Comparison of ENCODE assay signal across 10 mouse cellular contexts in genomic region chr7:143612215-143612614, GRCm38 (mm10). TPM values are rescaled to one million over a fixed set of nuclear protein-coding genes. Genes with fewer than 3 reads are reported as not detected.
DNase-seq lines count a peak whose midpoint lies in the region; ATAC-seq and TF ChIP-seq lines count a peak whose summit lies in the region.
"Had no signal": no experiment of that assay in that cellular context is flagged by ENCODE, and none has a peak within 500 bp of the region (broad histone marks: within the 10 kb centered on the region; RNA-seq: fewer than 3 reads in every experiment).

No protein-coding gene starts in this region.

- TF ChIP-seq CTCF in brain, embryonic 14.5 days (IDR thresholded peaks at IDR 0.05; ENCODE audit: borderline replicate concordance, extremely low read depth, insufficient read depth, insufficient read length): peak; percentile 19; the same call in 1 of the 2 replicates

- no peaks in the 10 kb centered on the region for H3K27me3 ChIP-seq in kidney, embryonic 16.5 days (ENCODE audit: insufficient read depth, low read length)
- no peaks in the 10 kb centered on the region for H3K27me3 ChIP-seq in forebrain, embryonic 12.5 days
- H3K27me3 ChIP-seq: liver, embryonic 13.5 days had no signal

- H3K9me3 ChIP-seq in kidney, embryonic 16.5 days (ENCODE audit: low read length): no peaks in the 10 kb centered on the region
- H3K9me3 ChIP-seq in forebrain, embryonic 12.5 days: no peaks in the 10 kb centered on the region
- H3K9me3 ChIP-seq: liver, embryonic 13.5 days had no signal

- H3K4me3 ChIP-seq in kidney, embryonic 16.5 days (ENCODE audit: low read length): no peak overlapping the region
- no peak overlapping the region for H3K4me3 ChIP-seq in forebrain, embryonic 12.5 days (replicated peaks)
- H3K4me3 ChIP-seq: embryonic facial prominence, embryonic 10.5 days; liver, embryonic 13.5 days had no signal

- WGBS in kidney, embryonic 16.5 days: 61% methylated on average over 3 of the region's 3 CpGs
- WGBS in forebrain, embryonic 12.5 days: 65% methylated on average over 3 of the region's 3 CpGs

- ATAC-seq in kidney, embryonic 16.5 days (ENCODE audit: low FRiP score, low TSS enrichment): no peak
- no peak for ATAC-seq in forebrain, embryonic 12.5 days (ENCODE audit: low FRiP score)

- no peaks in the 10 kb centered on the region for H3K36me3 ChIP-seq in kidney, embryonic 16.5 days (ENCODE audit: insufficient read depth, low read length)
- H3K36me3 ChIP-seq in forebrain, embryonic 12.5 days (replicated peaks): no peaks in the 10 kb centered on the region
- H3K36me3 ChIP-seq: embryonic facial prominence, embryonic 10.5 days; liver, embryonic 13.5 days had no signal

- no peak overlapping the region for H3K4me2 ChIP-seq in kidney, embryonic 16.5 days (replicated peaks; ENCODE audit: low read depth, low read length)
- H3K4me2 ChIP-seq in forebrain, embryonic 12.5 days: no peak overlapping the region
- H3K4me2 ChIP-seq: liver, embryonic 13.5 days had no signal

- H3K9ac ChIP-seq in kidney, embryonic 16.5 days (replicated peaks; ENCODE audit: low read length): no peak overlapping the region
- no peak overlapping the region for H3K9ac ChIP-seq in forebrain, embryonic 12.5 days
- H3K9ac ChIP-seq: liver, embryonic 13.5 days had no signal

- DNase-seq in kidney, postnatal 4 days: peak; percentile 14 to 35
- DNase-seq in thymus, postnatal 25 days: peak; percentile 44
- DNase-seq in thymus, adult 18-20 months: no peak
- DNase-seq in brain, embryonic 14.5 days (ENCODE audit: low read depth): no peak
- no peak for DNase-seq in adrenal gland, postnatal 4 days (ENCODE audit: low spot score in 2 of 2)
- no peak for DNase-seq in left cerebral cortex, postnatal 4 days
- DNase-seq: liver, embryonic 13.5 days had no signal

- intact Hi-C loops in left cerebral cortex, postnatal 4 days (cut with DNase I): no loop called here

- H3K27ac ChIP-seq in kidney, embryonic 16.5 days (ENCODE audit: low read length): no peak overlapping the region
- no peak overlapping the region for H3K27ac ChIP-seq in forebrain, embryonic 12.5 days
- H3K27ac ChIP-seq: embryonic facial prominence, embryonic 10.5 days; liver, embryonic 13.5 days had no signal

- H3K4me1 ChIP-seq in kidney, embryonic 16.5 days (ENCODE audit: insufficient read depth, low read length): peaks cover 9% of the 10 kb centered on the region
- no peaks in the 10 kb centered on the region for H3K4me1 ChIP-seq in forebrain, embryonic 12.5 days
- H3K4me1 ChIP-seq: embryonic facial prominence, embryonic 10.5 days; liver, embryonic 13.5 days had no signal

- no peak for TF ChIP-seq POLR2A in brain, embryonic 14.5 days (IDR thresholded peaks at IDR 0.05; ENCODE audit: borderline replicate concordance, extremely low read depth, insufficient read depth, insufficient read length, poor library complexity, severe bottlenecking)

RNA-seq across cellular contexts. Expression of gene Cars, which starts 12.3 kb away (rescaled TPM):
- 72.3 and 74.2 TPM in 2 replicates for polyA plus RNA-seq in kidney, embryonic 16.5 days (2015; fragmentation: Nextera tagmentation; extraction: Ambion mirVana)
- polyA plus RNA-seq in brain, embryonic 14.5 days (2012; rRNA removed): 36.7 and 41.4 TPM in 2 replicates
- 10 to 100 TPM; 44.1 to 45.0 TPM for total RNA-seq in adrenal gland, postnatal 4 days (2021)
- 10 to 100 TPM; 77.5 to 91.2 TPM for total RNA-seq in left cerebral cortex, postnatal 4 days (2021)
- 69.0 and 74.3 TPM in 2 replicates for polyA plus RNA-seq in forebrain, embryonic 12.5 days (2016; fragmentation: Nextera tagmentation; extraction: Ambion mirVana)

RNA-seq across cellular contexts. Expression of gene Tnfrsf26, which starts 16.3 kb away (rescaled TPM):
- polyA plus RNA-seq in kidney, embryonic 16.5 days (2015; fragmentation: Nextera tagmentation; extraction: Ambion mirVana): 0.51 and 0.56 TPM in 2 replicates
- polyA plus RNA-seq in brain, embryonic 14.5 days (2012; rRNA removed): 0.29 and 0.31 TPM in 2 replicates
- 1 to 10 TPM; 1.3 to 1.6 TPM for total RNA-seq in adrenal gland, postnatal 4 days (2021)
- total RNA-seq in left cerebral cortex, postnatal 4 days (2021): under 1 TPM; 0.18 to 0.20 TPM
- polyA plus RNA-seq in forebrain, embryonic 12.5 days (2016; fragmentation: Nextera tagmentation; extraction: Ambion mirVana): 0.12 and 0.22 TPM in 2 replicates

RNA-seq across cellular contexts. Expression of gene Tnfrsf22, which starts 37.2 kb away (rescaled TPM):
- 10.0 and 12.3 TPM in 2 replicates for polyA plus RNA-seq in kidney, embryonic 16.5 days (2015; fragmentation: Nextera tagmentation; extraction: Ambion mirVana)
- 5.5 and 6.1 TPM in 2 replicates for polyA plus RNA-seq in brain, embryonic 14.5 days (2012; rRNA removed)
- total RNA-seq in adrenal gland, postnatal 4 days (2021): 1 to 10 TPM; 8.3 to 9.5 TPM
- 1 to 10 TPM; 5.0 to 7.7 TPM for total RNA-seq in left cerebral cortex, postnatal 4 days (2021)
- 7.7 and 7.8 TPM in 2 replicates for polyA plus RNA-seq in forebrain, embryonic 12.5 days (2016; fragmentation: Nextera tagmentation; extraction: Ambion mirVana)

Comparison
In these comparisons a context has a peak if more than half of its experiments do, and no peak if none do; other contexts are left out.
1. DNase-seq: peak in kidney, postnatal 4 days (2 of 2) and thymus, postnatal 25 days (single experiment); none in thymus, adult 18-20 months (0 of 2), brain, embryonic 14.5 days (single experiment), adrenal gland, postnatal 4 days (0 of 2) and left cerebral cortex, postnatal 4 days (single experiment).